20 mouse cellular contexts compared by ENCODE assay signal in the genomic region with DNA sequence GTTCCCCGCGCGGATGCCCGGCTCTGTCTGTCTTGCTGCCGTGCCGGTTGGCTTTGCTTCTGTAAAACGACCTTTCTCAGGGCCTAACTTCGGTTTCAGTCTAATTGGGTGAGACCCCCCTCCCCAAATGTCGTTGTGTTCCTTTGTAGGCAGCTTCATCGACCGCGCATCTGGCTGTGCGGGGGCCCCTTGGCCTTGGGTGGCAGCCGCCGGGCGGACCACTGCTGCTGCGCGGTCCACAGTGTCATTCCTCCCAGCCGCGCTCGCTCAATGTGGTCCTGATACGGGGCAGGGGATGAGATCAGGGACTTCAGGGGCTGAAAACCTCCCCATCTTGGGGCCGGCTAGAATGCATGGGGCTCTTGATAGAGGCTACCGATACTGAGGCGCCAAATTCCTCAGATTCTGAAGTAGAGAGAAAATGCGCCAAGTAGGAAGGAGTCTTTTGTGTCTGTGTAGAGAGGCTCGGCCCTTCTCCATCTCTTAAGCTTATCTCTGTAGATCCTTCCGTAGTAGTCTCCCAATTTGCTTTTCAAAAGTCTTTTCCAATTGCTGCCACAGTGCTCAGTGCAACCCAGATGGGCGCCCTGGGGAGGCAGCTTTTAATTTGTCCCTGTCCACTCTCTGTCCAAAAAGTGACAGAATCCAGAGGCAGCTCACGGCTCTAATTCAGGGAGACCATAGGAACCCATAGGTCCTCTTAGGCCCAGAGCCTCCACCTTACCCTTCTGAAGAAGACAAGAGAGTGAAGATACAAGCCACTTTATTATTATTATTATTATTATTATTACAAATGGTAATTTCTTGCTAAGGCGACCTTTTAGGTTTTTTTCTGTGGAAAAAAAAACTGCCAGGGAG. TPM values are rescaled to one million over a fixed set of nuclear protein-coding genes. Genes with fewer than 3 reads are reported as not detected.
DNase-seq lines count a peak whose midpoint lies in the region; ATAC-seq and TF ChIP-seq lines count a peak whose summit lies in the region.
"Had no signal": no experiment of that assay in that cellular context is flagged by ENCODE, and none has a peak within 500 bp of the region (broad histone marks: within the 10 kb centered on the region; RNA-seq: fewer than 3 reads in every experiment).

No protein-coding gene starts in this region.

- no peak for TF ChIP-seq POLR2A in thymus, adult 2 months (IDR thresholded peaks at IDR 0.05; ENCODE audit: control insufficient read depth, extremely low read depth, insufficient read depth, low read length, poor library complexity)

- TF ChIP-seq CTCF in liver, postnatal 0 days (IDR thresholded peaks at IDR 0.05; ENCODE audit: low read depth) = no peak
- TF ChIP-seq CTCF in thymus, adult 2 months (IDR thresholded peaks at IDR 0.05; ENCODE audit: borderline replicate concordance, control insufficient read depth, extremely low read depth, insufficient read depth, low read length, poor library complexity) = no peak

- no peak for ATAC-seq in heart, embryonic 11.5 days (replicated peaks; ENCODE audit: insufficient number of reproducible peaks, low FRiP score, low TSS enrichment)
- no peak for ATAC-seq in liver, embryonic 11.5 days (replicated peaks; ENCODE audit: low FRiP score)
- ATAC-seq in liver, postnatal 0 days = no peak
- ATAC-seq in neural tube, embryonic 13.5 days (ENCODE audit: low read depth) = no peak
- ATAC-seq: forebrain, embryonic 15.5 days; midbrain, embryonic 15.5 days had no signal

- H3K27ac ChIP-seq in heart, embryonic 11.5 days (ENCODE audit: low read depth, low read length) = no peak overlapping the region
- no peak overlapping the region for H3K27ac ChIP-seq in liver, embryonic 11.5 days (ENCODE audit: low read depth, low read length)
- H3K27ac ChIP-seq in liver, postnatal 0 days (ENCODE audit: low read depth) = no peak overlapping the region
- peak overlapping the region; percentile 71 for H3K27ac ChIP-seq in neural tube, embryonic 13.5 days (replicated peaks)
- no peak overlapping the region for H3K27ac ChIP-seq in thymus, adult 2 months (ENCODE audit: control insufficient read depth, insufficient read depth, low read length)
- H3K27ac ChIP-seq: forebrain, embryonic 15.5 days; heart, embryonic 13.5 days; hindbrain, embryonic 12.5 days; layer of hippocampus, adult 2 months; midbrain, embryonic 15.5 days had no signal

- 1% methylated on average over 31 of the region's 31 CpGs for WGBS in heart, embryonic 11.5 days (ENCODE audit: insufficient replicate concordance)
- WGBS in liver, embryonic 11.5 days = 2% methylated on average over 31 of the region's 31 CpGs
- 1% methylated on average over 31 of the region's 31 CpGs for WGBS in liver, postnatal 0 days (ENCODE audit: insufficient replicate concordance)
- 1% methylated on average over 31 of the region's 31 CpGs for WGBS in neural tube, embryonic 13.5 days
- WGBS in thymus, adult 2 months = 8% methylated on average over 31 of the region's 31 CpGs

- no peak for TF ChIP-seq EP300 in liver, postnatal 0 days (IDR thresholded peaks at IDR 0.05; ENCODE audit: low read depth)

- DNase-seq in heart, adult 11 months = peak; percentile 87
- peak; percentile 33 for DNase-seq in liver, embryonic 11.5 days (ENCODE audit: low spot score)
- no peak for DNase-seq in liver, postnatal 0 days
- DNase-seq in kidney, postnatal 4 days = peak; percentile 61 to 74
- no peak for DNase-seq in thymus, adult 2 months
- DNase-seq in left cerebral cortex, adult 11 months (ENCODE audit: low spot score) = no peak
- DNase-seq: B cell, adult 2 months; cerebellum, postnatal 36 days; gastrocnemius, postnatal 14 days; lung, postnatal 4 days had no signal

- no peaks in the 10 kb centered on the region for H3K36me3 ChIP-seq in heart, embryonic 11.5 days (ENCODE audit: control insufficient read depth, insufficient read depth, low read length)
- H3K36me3 ChIP-seq in liver, embryonic 11.5 days (ENCODE audit: control insufficient read depth, insufficient read depth, low read length) = no peaks in the 10 kb centered on the region
- H3K36me3 ChIP-seq in liver, postnatal 0 days (replicated peaks; ENCODE audit: insufficient read depth, low read length) = no peaks in the 10 kb centered on the region
- H3K36me3 ChIP-seq in neural tube, embryonic 13.5 days = no peaks in the 10 kb centered on the region
- H3K36me3 ChIP-seq in thymus, adult 2 months (ENCODE audit: control insufficient read depth, insufficient read depth, low read length) = no peaks in the 10 kb centered on the region
- H3K36me3 ChIP-seq: forebrain, embryonic 15.5 days; G1E; heart, embryonic 13.5 days; hindbrain, embryonic 12.5 days; midbrain, embryonic 15.5 days had no signal

- no peaks in the 10 kb centered on the region for H3K9me3 ChIP-seq in heart, embryonic 11.5 days (replicated peaks; ENCODE audit: control insufficient read depth, low read length)
- no peaks in the 10 kb centered on the region for H3K9me3 ChIP-seq in liver, embryonic 11.5 days (ENCODE audit: control insufficient read depth, low read length)
- H3K9me3 ChIP-seq in liver, postnatal 0 days (ENCODE audit: low read length) = no peaks in the 10 kb centered on the region
- no peaks in the 10 kb centered on the region for H3K9me3 ChIP-seq in neural tube, embryonic 13.5 days
- H3K9me3 ChIP-seq: forebrain, embryonic 15.5 days; heart, embryonic 13.5 days; midbrain, embryonic 15.5 days had no signal

- H3K9ac ChIP-seq in heart, embryonic 11.5 days (ENCODE audit: low read depth, low read length) = no peak overlapping the region
- no peak overlapping the region for H3K9ac ChIP-seq in liver, embryonic 11.5 days (ENCODE audit: low read depth, low read length)
- no peak overlapping the region for H3K9ac ChIP-seq in liver, postnatal 0 days (replicated peaks)
- H3K9ac ChIP-seq in neural tube, embryonic 13.5 days = peak overlapping the region; percentile 73
- H3K9ac ChIP-seq: forebrain, embryonic 15.5 days; heart, embryonic 13.5 days; hindbrain, embryonic 12.5 days; midbrain, embryonic 15.5 days had no signal

- H3K4me2 ChIP-seq in heart, embryonic 11.5 days = no peak overlapping the region
- no peak overlapping the region for H3K4me2 ChIP-seq in liver, embryonic 11.5 days
- H3K4me2 ChIP-seq in liver, postnatal 0 days (ENCODE audit: low read depth, low read length) = no peak overlapping the region
- peak overlapping the region; percentile 54 for H3K4me2 ChIP-seq in neural tube, embryonic 13.5 days
- H3K4me2 ChIP-seq: forebrain, embryonic 15.5 days; heart, embryonic 13.5 days; hindbrain, embryonic 12.5 days; midbrain, embryonic 15.5 days had no signal

- H3K4me1 ChIP-seq in heart, embryonic 11.5 days (ENCODE audit: control insufficient read depth, insufficient read depth, low read length) = peaks cover 6% of the 10 kb centered on the region
- H3K4me1 ChIP-seq in liver, embryonic 11.5 days (replicated peaks; ENCODE audit: control insufficient read depth, insufficient read depth, low read length) = no peaks in the 10 kb centered on the region
- no peaks in the 10 kb centered on the region for H3K4me1 ChIP-seq in liver, postnatal 0 days (ENCODE audit: insufficient read depth)
- peaks cover 21% of the 10 kb centered on the region for H3K4me1 ChIP-seq in neural tube, embryonic 13.5 days (replicated peaks)
- H3K4me1 ChIP-seq in thymus, adult 2 months (replicated peaks; ENCODE audit: control insufficient read depth, insufficient read depth, low read length) = no peaks in the 10 kb centered on the region
- H3K4me1 ChIP-seq: midbrain, embryonic 15.5 days had no signal

- H3K4me3 ChIP-seq in heart, embryonic 11.5 days (ENCODE audit: low read depth, low read length) = no peak overlapping the region
- H3K4me3 ChIP-seq in liver, embryonic 11.5 days (ENCODE audit: low read depth, low read length) = no peak overlapping the region
- H3K4me3 ChIP-seq in liver, postnatal 0 days (ENCODE audit: low read depth, low read length) = no peak overlapping the region
- peak overlapping the region; percentile 33 for H3K4me3 ChIP-seq in neural tube, embryonic 13.5 days
- no peak overlapping the region for H3K4me3 ChIP-seq in thymus, adult 2 months (ENCODE audit: control insufficient read depth, insufficient read depth, low read length)
- H3K4me3 ChIP-seq: forebrain, embryonic 15.5 days; heart, embryonic 13.5 days; hindbrain, embryonic 12.5 days; layer of hippocampus, adult 2 months; midbrain, embryonic 15.5 days had no signal

- peaks cover 90% of the 10 kb centered on the region for H3K27me3 ChIP-seq in heart, embryonic 11.5 days (ENCODE audit: control insufficient read depth, insufficient read depth, low read length)
- H3K27me3 ChIP-seq in liver, embryonic 11.5 days (replicated peaks; ENCODE audit: control insufficient read depth, insufficient read depth, low read length) = peaks cover 97% of the 10 kb centered on the region
- peaks cover 97% of the 10 kb centered on the region for H3K27me3 ChIP-seq in liver, postnatal 0 days (ENCODE audit: insufficient read depth, low read length)
- peaks cover 95% of the 10 kb centered on the region for H3K27me3 ChIP-seq in neural tube, embryonic 13.5 days
- H3K27me3 ChIP-seq in thymus, adult 2 months (ENCODE audit: control insufficient read depth, insufficient read depth, low read length) = peaks cover 34% of the 10 kb centered on the region

RNA-seq across cellular contexts. Expression of gene Hoxd10, which starts 3.8 kb away (rescaled TPM):
- polyA plus RNA-seq in heart, embryonic 11.5 days (2014; fragmentation: Nextera tagmentation; extraction: Ambion mirVana) = 0.11 TPM in 1 of 2 replicates, not detected in the other
- polyA plus RNA-seq in liver, embryonic 11.5 days (2014; fragmentation: Nextera tagmentation; extraction: Ambion mirVana) = 0.09 and 0.30 TPM in 2 replicates
- polyA plus RNA-seq in liver, postnatal 0 days (2015; fragmentation: Nextera tagmentation; extraction: Ambion mirVana) = not detected in 2 replicates
- 87.2 and 132 TPM in 2 replicates for polyA plus RNA-seq in neural tube, embryonic 13.5 days (2015; fragmentation: Nextera tagmentation; extraction: Ambion mirVana)
- polyA plus RNA-seq in thymus, adult 2 months (2012; rRNA removed) = not detected in 2 replicates
- polyA plus RNA-seq: forebrain, embryonic 15.5 days; G1E; hindbrain, embryonic 12.5 days; liver, embryonic 16.5 days; midbrain, embryonic 15.5 days had no signal

RNA-seq across cellular contexts. Expression of gene Hoxd11, which starts 8.6 kb away (rescaled TPM):
- polyA plus RNA-seq in heart, embryonic 11.5 days (2014; fragmentation: Nextera tagmentation; extraction: Ambion mirVana) = not detected in 2 replicates
- polyA plus RNA-seq in liver, embryonic 11.5 days (2014; fragmentation: Nextera tagmentation; extraction: Ambion mirVana) = 0.14 and 0.44 TPM in 2 replicates
- not detected in 2 replicates for polyA plus RNA-seq in liver, postnatal 0 days (2015; fragmentation: Nextera tagmentation; extraction: Ambion mirVana)
- polyA plus RNA-seq in neural tube, embryonic 13.5 days (2015; fragmentation: Nextera tagmentation; extraction: Ambion mirVana) = 4.0 and 6.5 TPM in 2 replicates
- not detected in 2 replicates for polyA plus RNA-seq in thymus, adult 2 months (2012; rRNA removed)
- polyA plus RNA-seq: embryonic facial prominence, embryonic 14.5 days; forebrain, embryonic 15.5 days; G1E; heart, embryonic 13.5 days; hindbrain, embryonic 12.5 days; liver, embryonic 16.5 days; midbrain, embryonic 15.5 days had no signal

RNA-seq across cellular contexts. Expression of gene Hoxd9, which starts 9.6 kb away (rescaled TPM):
- polyA plus RNA-seq in heart, embryonic 11.5 days (2014; fragmentation: Nextera tagmentation; extraction: Ambion mirVana) = 0.13 TPM in 1 of 2 replicates, not detected in the other
- polyA plus RNA-seq in liver, embryonic 11.5 days (2014; fragmentation: Nextera tagmentation; extraction: Ambion mirVana) = 0.10 and 0.22 TPM in 2 replicates
- polyA plus RNA-seq in liver, postnatal 0 days (2015; fragmentation: Nextera tagmentation; extraction: Ambion mirVana) = not detected in 2 replicates
- polyA plus RNA-seq in neural tube, embryonic 13.5 days (2015; fragmentation: Nextera tagmentation; extraction: Ambion mirVana) = 27.7 and 42.7 TPM in 2 replicates
- polyA plus RNA-seq in thymus, adult 2 months (2012; rRNA removed) = 0.31 and 0.41 TPM in 2 replicates
- polyA plus RNA-seq: forebrain, embryonic 15.5 days; G1E; heart, embryonic 13.5 days; hindbrain, embryonic 12.5 days; liver, embryonic 16.5 days; midbrain, embryonic 15.5 days had no signal

RNA-seq across cellular contexts. Expression of gene Hoxd12, which starts 13.1 kb away (rescaled TPM):
- not detected in 2 replicates for polyA plus RNA-seq in heart, embryonic 11.5 days (2014; fragmentation: Nextera tagmentation; extraction: Ambion mirVana)
- 0.12 and 0.49 TPM in 2 replicates for polyA plus RNA-seq in liver, embryonic 11.5 days (2014; fragmentation: Nextera tagmentation; extraction: Ambion mirVana)
- polyA plus RNA-seq in liver, postnatal 0 days (2015; fragmentation: Nextera tagmentation; extraction: Ambion mirVana) = not detected in 2 replicates
- polyA plus RNA-seq in neural tube, embryonic 13.5 days (2015; fragmentation: Nextera tagmentation; extraction: Ambion mirVana) = 0.50 and 1.7 TPM in 2 replicates
- not detected in 2 replicates for polyA plus RNA-seq in thymus, adult 2 months (2012; rRNA removed)
- polyA plus RNA-seq: embryonic facial prominence, embryonic 14.5 days; forebrain, embryonic 15.5 days; G1E; heart, embryonic 13.5 days; hindbrain, embryonic 12.5 days; liver, embryonic 16.5 days; midbrain, embryonic 15.5 days had no signal

RNA-seq across cellular contexts. Expression of gene Hoxd8, which starts 16.5 kb away (rescaled TPM):
- polyA plus RNA-seq in heart, embryonic 11.5 days (2014; fragmentation: Nextera tagmentation; extraction: Ambion mirVana) = 0.27 and 0.30 TPM in 2 replicates
- 0.82 and 1.2 TPM in 2 replicates for polyA plus RNA-seq in liver, embryonic 11.5 days (2014; fragmentation: Nextera tagmentation; extraction: Ambion mirVana)
- 0.04 TPM in 1 of 2 replicates, not detected in the other for polyA plus RNA-seq in liver, postnatal 0 days (2015; fragmentation: Nextera tagmentation; extraction: Ambion mirVana)
- 17.4 and 22.8 TPM in 2 replicates for polyA plus RNA-seq in neural tube, embryonic 13.5 days (2015; fragmentation: Nextera tagmentation; extraction: Ambion mirVana)
- polyA plus RNA-seq in thymus, adult 2 months (2012; rRNA removed) = 1.1 and 1.2 TPM in 2 replicates
- polyA plus RNA-seq: G1E had no signal

Comparison
In these comparisons a context has a peak if more than half of its experiments do, and no peak if none do; other contexts are left out.
1. DNase-seq: peak in heart, adult 11 months (single experiment), liver, embryonic 11.5 days (single experiment) and kidney, postnatal 4 days (2 of 2); none in liver, postnatal 0 days (single experiment), thymus, adult 2 months (single experiment) and left cerebral cortex, adult 11 months (single experiment).
2. RNA of gene Hoxd10, which starts 3.8 kb away (polyA plus RNA-seq): 87.2 to 132 TPM in neural tube, embryonic 13.5 days; 0.09 to 0.30 TPM in liver, embryonic 11.5 days, 0.11 TPM in heart, embryonic 11.5 days, not detected in liver, postnatal 0 days and not detected in thymus, adult 2 months; every median in the first group is over 10 times any median in the second.
3. RNA of gene Hoxd9, which starts 9.6 kb away (polyA plus RNA-seq): 27.7 to 42.7 TPM in neural tube, embryonic 13.5 days; 0.31 to 0.41 TPM in thymus, adult 2 months, 0.10 to 0.22 TPM in liver, embryonic 11.5 days, 0.13 TPM in heart, embryonic 11.5 days and not detected in liver, postnatal 0 days; every median in the first group is over 10 times any median in the second.